Mouse (Mus musculus) liver, adult 2 months (tissue): Measurements from ENCODE around the gene Gm47283.
"Not testable (repeated sequence)": the region's sequence is repeated elsewhere in the genome, so short reads cannot be mapped to it uniquely, and the experiment has no call there.

Experiments used
- CTCF ChIP-seq: fragments of 200-500 bp; IDR thresholded peaks from 2 replicates; pipeline ENCODE4 v1.5.1; 2011; ENCODE audit warnings: low read depth, low read length, control low read depth
- POLR2A ChIP-seq: fragments of 200-500 bp; IDR thresholded peaks from 2 replicates; pipeline ENCODE4 v1.6.1; 2011; ENCODE audit warnings: low read length, control low read depth; ENCODE audit not compliant: insufficient read depth; ENCODE audit errors: extremely low read depth

GRCm38 (mm10) chrY:90738841-90739530, 45.6 kb upstream of the Gm47283 start:
- TF ChIP-seq CTCF, POLR2A: not testable (repeated sequence)
